Mouse (Mus musculus) left cerebral cortex, adult 9 months (tissue): Measurements from ENCODE around the gene Cyp4a32.

Experiments used
- DNase-seq, 2 experiments: peaks; one replicate each; pipeline ENCODE4 v3.0.0; 2022; ENCODE audit warnings: low spot score in 2 of 2

Gene Cyp4a32

GRCm38 (mm10) chr4:115657104-115657866 lies 56.5 kb downstream of the Cyp4a32 start:
- DNase-seq: peak in 1 of 2 experiments; percentile 22

- DNase-seq: no peak
Observed at GRCm38 (mm10) chr4:115657867-115658249, 57.1 kb downstream of the Cyp4a32 start.

GRCm38 (mm10) chr4:115659190-115659589 lies 58.4 kb downstream of the Cyp4a32 start:
- no peak for DNase-seq
